Mouse (Mus musculus) right cerebral cortex, postnatal 14 days (tissue): ENCODE measurements around the gene Gm7030.
"Not testable (repeated sequence)": the region's sequence is repeated elsewhere in the genome, so short reads cannot be mapped to it uniquely, and the experiment has no call there.

Experiments used
- DNase-seq: peaks from one replicate; pipeline ENCODE4 v3.0.0; 2022

Gene Gm7030

DNA sequence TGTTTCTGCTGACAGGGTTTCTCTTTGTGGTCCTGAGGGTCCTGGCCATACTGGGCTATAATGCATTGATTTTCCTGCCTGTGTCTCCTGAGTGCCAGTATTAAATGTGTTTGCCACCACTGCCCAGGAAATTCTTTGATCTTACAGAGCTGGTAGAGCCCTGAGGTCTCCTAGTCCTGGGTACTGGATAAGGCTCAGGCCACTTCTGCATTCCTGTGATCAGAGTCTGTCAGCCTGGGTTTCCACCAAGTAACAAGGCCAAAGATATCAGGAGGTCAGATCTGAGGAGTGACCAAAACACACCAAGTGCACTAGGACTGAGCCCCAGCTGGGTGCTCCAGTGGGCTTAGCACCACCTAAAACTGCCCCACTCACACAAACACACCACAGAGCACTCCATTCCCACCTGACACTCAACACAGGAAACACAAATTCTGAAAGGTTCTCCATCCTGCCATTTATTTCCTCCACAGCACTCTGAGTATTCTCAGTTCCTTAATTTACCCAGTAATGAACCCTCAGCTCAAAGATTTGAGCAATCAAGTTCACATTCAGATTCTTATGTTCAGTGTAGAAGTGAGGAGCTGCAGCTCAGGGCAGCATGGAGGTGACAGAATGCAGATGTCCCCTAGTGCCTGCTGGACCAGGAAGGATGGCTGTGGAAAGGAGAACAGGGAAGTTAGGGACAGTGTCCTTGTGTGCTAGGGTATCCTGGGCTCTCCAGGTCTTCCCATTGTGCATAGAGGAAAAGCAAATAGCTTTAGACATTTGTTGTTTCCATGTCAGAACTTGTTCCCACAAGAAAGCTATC is 6.4 kb upstream of the Gm7030 start:
- DNase-seq, result not testable (repeated sequence)

DNA sequence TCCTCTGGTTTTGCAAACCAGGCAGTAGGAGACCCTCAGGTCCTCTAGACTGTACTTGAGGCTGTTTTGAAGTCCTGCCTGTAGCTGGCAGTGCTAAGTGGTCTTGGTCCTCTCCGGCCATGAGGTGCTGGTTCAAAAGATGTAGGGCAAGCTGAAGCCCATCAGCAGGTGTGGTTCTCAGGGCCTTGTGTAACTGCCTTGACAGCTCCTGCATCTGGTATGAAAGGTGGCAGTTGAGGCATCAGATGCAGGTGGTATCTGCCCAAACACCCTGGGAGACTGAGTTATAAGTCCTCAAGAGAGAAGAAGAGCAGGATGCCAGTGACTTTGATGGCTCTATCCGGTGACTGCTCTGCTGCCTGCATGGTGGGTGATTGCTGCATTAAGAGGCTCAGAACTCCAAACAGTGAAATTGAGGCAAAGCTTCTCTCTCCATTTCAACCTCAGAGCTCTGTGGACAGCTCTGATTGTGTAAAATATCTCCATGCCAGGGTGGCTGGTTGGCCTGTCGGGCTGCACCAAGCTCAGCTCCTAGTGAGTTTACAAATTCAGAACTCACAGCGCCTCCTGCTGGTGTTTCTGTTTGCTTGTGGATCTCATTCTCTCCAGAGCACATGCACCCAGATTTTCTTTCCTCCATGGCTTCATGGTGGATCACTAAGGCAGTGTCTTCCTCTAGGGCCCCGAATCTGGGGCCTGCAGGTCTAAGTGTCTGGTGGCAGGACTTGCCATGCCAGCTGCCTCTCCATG is 2.5 kb upstream of the Gm7030 start:
- DNase-seq, result no peak

DNA sequence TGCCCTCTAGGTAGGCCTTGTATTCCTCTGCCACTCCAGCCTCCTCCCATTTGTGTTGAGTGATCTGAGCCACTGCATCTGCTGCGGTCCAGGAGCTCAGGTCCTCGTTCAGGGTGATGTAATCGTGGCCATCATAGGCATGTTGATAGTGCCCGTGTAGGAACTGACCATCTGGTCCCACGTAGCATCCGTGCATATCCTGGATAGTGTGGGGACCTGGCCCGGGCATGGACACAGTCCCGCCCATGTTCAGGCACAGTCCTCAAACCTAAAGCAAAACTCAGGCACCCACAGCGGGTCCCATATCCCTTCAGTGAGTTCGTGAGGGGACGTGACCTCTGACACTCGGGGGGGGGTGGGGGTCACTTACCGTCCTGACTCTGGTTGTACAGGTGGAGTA is 700 bp downstream of the Gm7030 start:
- DNase-seq, result not testable (repeated sequence)

DNA sequence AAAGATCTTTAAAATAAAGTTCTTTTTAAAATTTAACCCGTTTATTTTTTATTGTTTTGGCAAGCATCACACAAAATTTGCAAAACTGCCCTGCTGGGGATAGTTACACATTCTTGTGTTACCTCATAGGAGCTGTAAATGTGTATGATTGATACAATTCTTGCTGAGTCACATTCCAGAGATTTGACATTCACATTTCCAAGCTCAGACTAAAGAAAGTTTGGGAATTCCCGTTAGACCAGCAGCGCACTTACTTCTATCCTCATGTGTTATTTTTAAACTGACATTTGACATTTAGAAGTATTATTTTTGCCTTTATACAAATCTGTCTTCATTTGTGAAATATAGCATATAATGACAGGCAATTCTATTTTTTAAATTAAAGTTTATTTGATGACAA is 5.1 kb downstream of the Gm7030 start:
- DNase-seq, result not testable (repeated sequence)

DNA sequence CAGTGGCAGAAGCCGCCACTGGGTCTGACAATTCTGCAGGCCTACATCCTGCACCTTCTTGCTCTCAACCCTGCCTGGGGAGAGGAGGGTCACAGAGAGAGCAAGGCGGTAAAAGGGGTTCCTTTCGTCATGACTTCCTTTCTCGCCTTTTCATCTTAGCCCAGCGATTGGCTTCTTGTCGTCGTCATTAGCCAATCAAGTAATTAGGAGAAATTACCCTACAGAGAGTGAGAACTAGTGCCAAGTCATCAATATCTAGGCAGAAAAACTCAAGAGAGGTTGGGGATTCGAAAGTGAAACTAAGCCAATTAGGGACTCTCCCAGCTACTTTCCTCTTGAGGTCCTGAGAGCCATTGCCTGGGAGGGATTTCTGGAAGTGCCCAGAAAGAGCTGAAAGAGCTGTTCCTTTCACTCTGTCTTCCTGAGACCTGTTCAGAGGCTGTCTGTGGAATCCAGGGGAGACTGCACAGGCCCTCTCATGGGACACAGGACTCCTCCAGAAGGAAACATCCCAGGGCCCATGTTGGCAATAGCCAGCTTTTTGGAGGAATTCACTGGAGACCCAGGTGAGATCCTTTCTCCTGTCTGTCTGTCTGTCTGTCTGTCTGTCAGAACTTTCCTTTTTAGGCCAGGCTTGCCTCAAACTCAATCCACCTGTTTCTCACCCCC is 7.7 kb downstream of the Gm7030 start, which contains the start of gene Gm19684:
Gene Gm19684 (plus strand): TSS at position 327 of the 669 bp plus-strand sequence.
- DNase-seq, result not testable (repeated sequence)

DNA sequence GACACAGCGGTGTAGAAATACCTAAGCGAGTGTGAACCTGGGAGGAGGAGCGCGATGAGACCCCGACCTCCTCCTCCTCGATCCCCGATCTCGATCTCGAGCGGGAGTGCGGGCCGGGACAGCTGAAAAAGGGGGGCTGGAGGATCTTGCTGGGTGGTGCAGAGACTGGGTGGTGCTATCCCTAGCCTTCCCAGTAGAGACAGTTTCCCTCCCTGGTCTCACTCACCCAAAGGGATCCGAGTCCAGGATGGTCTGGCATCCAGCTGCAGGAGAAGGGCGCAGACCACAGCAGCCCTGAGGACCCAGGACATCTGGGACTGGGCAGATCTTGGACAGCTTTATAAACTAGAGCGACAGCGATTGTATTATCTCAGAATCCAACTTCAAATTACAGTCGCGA is 8.4 kb downstream of the Gm7030 start:
- not testable (repeated sequence) for DNase-seq

DNA sequence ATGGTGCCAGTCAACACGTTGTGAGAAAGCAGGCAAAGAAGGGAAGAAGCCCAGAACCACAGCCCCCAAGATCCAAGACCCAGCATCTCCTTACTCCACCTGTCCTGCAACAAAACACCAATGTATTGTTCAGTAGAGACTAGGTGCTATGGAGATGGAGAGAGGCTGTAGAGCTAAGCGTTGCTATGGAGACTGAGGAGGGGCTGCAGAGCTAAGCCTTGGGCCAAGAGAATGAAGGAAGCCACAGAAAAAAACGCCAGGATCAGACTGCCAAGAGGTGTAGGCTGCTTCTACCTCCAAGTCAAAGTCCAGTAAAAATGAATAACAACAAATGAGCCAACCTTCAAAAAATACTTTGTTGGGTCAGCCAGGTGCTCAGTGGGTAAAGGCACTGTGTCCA is 12.7 kb downstream of the Gm7030 start:
- not testable (repeated sequence) for DNase-seq

DNA sequence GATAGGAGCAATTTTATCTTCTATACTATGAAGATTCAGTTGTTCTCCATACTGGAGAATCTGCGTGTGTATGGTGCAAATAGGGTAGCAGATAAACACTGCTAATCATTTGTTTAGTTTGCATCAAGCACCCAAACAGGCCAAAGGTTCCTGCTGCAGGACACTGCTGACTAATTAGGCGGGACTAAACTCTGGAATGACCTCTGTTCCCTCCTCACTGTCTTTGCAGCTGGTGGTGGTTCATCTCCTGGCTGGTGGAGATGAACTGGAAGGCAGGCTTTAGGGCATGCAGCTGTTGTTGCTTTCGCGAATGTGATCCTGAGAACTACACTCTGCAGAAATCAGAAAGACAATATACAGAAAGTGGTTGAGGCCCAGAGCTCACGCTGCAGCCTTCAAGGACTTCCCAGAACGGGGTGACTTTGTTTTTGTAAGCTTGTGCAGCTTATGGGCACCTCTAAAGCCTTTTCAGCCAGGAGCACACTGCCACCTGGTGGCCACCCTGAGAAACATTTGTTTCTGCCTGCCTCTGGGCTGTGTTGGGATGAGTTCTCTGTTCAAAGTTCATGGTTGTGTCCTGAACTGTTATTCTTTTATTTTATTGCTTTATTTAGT is 15.1 kb downstream of the Gm7030 start:
- DNase-seq, result peak; percentile 25

DNA sequence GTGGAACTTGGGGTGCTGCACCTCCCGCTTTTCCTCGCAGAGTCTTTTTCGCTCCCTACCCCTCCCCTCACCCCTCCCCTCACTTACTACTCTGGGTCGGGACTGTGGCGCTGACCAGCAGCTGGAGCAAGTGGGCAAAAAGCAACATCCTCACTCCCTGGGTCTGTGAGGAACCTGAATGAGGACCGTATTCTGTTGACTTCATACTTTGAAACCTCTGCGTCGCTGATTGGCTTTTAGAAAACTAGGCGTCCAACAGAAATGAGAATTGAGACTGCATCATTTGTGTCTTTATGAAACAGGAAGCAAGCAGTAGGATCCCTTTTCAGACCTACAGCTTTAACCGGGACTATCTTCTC is 17.7 kb downstream of the Gm7030 start:
- DNase-seq, result not testable (repeated sequence)

DNA sequence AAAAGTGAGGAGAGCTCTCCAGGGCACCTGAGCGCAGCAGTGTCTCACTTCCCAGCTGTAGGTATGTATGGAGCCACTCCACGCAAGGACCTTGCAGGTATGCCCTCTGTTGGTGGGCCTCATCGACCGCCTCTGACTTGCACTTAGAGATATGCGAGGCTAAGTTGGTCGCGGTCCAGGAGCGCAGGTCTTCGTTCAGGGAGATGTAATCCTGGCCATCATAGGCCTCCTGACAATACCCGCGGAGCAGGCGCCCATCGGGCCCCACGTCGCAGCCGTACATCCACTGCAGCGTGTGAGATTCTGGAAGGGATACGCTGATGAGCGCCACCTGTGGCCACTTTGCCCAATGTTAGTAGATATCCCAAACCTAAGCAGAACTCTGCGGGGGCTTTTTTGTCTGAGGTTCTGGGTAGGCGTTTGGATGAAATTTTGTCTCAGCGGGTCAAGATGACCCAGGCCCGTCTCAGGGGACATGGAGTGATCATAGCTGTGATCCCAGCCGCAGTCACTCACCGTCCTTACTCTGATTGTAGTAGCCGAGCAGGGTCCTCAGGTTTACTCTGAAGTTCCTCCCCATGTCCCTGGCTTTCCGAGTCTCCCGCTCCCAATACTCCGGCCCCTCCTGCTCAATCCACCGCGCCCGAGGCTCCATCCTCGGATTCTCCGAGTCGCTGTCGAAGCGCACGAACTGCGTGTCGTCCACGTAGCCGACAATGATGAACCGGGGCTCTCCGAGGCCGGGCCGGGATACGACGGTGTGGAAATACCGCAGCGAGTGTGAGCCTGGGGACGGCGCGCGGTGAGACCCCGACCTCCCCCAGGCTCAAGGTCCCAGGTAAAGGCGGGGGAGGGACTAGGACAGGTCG is 18.4 kb downstream of the Gm7030 start:
- DNase-seq, result not testable (repeated sequence)

DNA sequence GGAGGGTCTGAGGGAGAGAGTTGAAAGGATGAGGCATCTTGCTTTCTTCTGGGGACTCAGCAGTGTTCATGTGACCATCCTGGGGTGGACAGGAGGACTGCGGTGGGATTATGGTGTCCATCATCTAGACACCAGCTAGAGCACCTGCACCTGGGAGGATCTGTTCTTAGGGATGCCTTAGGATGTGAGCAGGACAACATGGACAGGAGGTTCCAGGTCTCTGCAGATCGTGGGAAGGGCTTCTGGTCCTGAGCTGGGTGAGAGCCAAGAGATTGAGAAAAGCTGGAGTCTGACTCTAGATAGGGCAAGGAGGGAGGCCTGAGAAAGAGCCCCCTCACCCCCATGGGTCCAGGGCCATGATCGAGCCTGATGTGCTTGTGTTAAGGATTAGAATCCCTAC is 19.1 kb downstream of the Gm7030 start:
- DNase-seq, result not testable (repeated sequence)

DNA sequence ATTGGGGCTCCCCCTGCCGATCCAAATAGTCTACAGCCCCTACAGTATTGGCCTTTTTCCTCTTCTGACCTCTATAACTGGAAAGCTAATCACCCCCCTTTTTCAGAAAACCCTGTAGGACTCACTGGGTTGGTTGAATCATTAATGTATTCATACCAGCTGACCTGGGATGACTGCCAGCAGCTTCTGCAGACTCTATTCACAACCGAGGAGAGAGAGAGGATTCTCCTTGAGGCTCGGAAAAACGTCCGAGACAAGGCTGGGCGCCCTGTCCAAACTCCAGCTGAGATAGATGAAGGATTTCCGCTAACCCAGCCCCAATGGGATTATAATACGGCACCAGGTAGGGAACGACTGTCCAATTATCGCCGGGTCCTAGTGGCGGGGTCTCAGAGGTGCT is 27.1 kb downstream of the Gm7030 start:
- not testable (repeated sequence) for DNase-seq

DNA sequence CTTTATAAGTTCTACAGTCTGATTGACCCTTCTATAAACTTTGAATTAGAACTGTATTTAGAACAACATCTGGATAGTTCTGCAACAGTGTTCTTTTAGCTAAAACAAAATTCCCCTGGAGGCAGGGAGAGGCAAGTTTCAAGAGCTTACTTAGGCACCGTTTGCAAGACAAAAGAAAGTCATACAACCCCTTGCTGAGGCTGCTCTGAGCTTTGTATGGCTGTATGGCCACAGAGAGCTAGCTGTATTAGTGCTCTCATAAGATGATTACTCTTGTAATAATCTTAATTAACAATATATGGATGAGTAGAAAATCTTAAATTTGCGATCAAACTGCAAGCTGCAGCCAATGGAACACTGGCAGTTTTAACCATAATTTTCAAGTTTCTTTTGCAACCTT is 29.6 kb downstream of the Gm7030 start:
- DNase-seq, result not testable (repeated sequence)

DNA sequence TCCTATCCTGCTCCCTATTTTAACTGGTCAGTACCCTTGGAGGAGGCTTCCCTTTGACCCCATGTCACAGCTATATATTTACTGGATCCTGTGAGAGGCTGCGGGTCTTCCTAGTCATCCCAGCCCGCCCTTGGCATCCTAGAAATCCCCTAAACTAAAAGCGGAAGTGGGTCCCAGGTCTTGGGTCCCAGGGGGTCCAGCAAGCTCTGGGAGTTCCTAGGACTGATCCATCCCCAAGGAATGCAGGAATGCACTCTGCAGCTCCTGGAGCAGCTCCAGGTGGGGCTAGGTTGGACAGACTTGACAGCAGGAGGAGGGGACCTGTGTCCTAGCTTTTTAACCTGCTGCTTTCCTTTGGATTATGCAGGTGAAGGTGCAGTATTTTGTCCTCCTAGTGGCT is 35.3 kb downstream of the Gm7030 start:
- no peak for DNase-seq

DNA sequence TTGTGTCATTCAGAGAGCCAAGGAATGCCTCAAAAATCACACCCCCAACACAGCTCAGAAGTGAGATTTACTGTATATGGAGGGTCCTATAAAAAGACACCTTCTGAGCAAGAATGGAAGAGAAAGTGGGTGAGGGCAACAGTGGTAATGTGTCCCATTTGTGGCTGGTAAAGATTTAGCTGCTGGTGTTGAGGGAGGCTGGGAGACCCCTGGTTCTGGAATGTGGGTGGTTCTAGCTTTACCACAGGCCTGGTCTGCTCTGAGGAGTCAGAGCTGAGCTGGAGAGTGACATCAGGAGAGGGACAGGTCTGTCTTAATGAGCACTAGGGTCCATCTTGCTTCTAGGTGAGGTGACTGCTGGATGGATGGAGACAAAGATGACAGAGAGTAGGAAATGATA is 36.7 kb downstream of the Gm7030 start:
- DNase-seq, result not testable (repeated sequence)

DNA sequence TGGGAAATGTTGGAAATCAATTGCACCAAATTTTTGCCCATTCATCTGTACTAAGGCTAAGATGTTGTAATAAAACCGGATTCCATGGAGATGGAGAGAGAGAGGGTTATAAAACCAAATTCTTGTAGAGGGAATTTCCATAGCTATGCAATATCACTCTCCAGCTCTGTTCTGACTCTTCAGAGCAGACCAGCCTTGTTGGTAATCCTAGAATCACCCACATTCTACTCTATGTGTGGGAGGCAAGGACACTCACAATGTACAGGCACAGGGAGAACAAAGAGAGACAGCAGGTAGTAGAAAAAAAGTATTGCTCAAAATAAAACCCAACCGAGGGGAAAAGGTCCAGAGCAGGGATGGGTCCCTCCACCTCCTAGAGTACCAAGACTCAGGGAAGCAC is 37.3 kb downstream of the Gm7030 start:
- DNase-seq, result not testable (repeated sequence)

DNA sequence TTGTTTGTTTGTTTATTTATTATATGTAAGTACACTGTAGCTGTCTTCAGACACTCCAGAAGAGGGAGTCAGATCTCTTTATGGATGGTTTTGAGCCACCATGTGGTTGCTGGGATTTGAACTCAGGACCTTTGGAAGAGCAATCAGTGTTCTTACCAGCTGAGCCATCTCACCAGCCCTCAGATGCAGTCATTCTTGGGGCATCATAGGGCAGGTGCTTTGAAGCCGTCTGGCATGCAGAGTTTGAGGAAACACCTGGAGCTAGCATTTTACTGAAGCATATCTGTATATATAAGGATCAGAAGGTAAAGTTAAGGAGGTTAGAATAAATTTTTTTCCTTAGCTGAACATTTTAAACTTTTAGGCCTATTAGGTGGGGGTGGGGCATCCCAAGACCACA is 43.2 kb downstream of the Gm7030 start:
- DNase-seq, result not testable (repeated sequence)

DNA sequence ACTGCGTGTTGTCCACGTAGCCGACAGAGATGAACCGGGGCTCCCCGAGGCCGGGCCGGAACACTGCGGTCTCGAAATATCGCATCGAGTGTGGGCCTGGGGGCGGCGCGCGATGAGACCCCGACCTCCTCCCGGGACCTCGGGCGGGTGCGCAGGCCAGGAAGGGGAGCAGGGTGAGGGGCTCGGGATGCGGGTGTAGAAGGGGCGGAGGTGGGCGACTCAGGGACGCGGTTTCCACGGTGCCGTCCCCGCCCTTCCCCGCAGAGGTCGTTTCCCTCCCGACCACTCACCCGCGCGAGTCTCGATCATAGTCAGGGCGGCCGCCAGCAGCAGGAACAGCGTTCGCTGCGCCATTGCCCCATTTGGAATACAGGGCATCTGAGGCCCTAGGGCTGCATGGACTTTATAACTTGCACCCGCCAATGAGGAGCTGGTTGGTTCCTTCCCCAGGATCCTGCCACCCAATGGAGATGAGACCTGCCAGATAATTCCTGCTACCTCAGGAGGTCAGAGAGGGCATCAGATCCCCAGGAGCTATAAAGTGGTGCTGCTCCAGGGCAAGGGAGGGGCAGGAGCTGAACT is 45.3 kb downstream of the Gm7030 start:
- DNase-seq, result no peak

DNA sequence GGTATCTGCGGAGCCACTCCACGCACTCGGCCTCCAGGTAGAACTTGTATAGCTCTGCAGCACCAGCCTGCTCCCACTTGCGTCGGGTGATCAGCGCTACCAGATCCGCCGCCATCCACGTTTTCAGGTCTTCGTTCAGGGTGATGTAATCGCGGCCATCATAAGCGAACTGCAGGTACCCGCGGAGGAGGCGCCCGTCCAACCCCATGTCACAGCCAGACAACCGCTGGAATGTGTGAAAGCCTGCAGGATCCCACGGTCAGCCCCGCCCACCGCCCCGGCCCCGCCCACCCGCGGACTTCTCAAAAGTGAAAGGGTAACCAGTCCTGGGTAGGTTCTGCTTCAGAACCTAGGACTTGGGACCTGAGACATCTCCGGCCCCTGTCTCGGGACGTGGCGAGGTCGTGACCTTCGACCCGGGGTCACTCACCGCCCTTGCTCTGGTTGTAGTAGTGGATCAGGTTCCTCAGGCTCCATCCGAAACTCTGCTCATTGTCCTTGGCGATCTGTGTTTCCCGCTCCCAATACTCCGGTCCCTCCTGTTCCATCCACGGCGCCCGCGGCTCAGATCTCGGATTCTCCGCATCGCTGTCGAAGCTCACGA is 45.9 kb downstream of the Gm7030 start:
- DNase-seq, result peak; percentile 12

DNA sequence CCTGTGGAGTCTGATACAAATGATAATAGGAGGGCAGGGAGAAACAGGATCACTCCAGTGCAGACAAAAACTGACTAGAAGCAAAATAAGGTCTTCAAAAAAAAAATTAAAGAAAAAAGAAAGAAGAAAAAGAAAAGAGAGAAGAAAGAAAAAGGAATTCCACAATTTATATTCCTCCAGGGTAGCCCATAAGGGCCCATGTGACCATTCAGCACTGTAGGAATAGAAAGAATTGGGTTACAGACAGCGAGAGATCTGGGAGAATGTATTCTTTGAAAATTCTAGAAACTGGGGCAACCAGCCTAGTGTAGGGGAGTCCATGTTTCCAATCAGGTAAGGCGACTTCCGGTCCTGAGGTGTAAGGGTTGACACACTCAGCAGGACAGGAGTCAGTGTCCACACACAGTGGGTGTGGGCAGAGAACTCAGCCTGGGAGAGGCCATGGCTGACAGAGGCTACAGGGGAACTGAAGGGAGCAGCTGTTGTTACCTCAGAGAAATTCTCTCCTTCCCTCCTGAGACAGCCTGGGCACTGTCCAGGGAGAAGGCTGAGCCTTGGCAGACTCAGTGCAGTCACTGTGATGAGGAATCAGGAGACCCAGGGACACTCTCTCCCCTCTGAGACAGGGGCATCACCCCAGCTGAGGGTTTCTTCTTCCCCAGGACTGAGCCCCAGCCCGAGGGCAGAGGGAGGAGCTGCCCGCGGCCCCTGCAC is 46.5 kb downstream of the Gm7030 start:
- not testable (repeated sequence) for DNase-seq

DNA sequence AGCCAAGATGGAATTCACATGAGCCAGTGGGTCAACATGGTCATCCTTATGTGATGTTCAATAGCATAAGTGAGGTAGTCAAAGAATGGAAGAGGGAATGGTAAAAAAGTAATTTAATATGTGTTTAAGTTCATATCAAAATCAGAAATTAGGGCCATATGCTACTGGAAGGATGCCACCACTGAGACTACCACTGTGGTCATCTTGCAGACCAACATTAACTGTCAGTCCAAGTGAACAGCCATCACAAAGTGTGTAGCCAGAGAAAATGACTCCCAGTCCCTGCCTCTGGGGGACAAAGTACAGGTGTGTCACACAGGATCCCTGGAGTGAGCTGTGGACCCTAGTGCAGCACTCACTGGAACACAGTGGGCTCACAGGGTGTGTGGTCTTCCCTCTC is 47.3 kb downstream of the Gm7030 start:
- not testable (repeated sequence) for DNase-seq
